ENCODE assay signal across 8 mouse cellular contexts in genomic region chr2:6267537-6267936, GRCm38 (mm10). TPM values are rescaled to one million over a fixed set of nuclear protein-coding genes. Genes with fewer than 3 reads are reported as not detected.
DNase-seq lines count a peak whose midpoint lies in the region; ATAC-seq and TF ChIP-seq lines count a peak whose summit lies in the region.

No protein-coding gene starts in this region.

- H3K9me3 ChIP-seq in kidney, embryonic 15.5 days (replicated peaks) = no peaks in the 10 kb centered on the region
- no peaks in the 10 kb centered on the region for H3K9me3 ChIP-seq in intestine, postnatal 0 days (ENCODE audit: control insufficient read depth)
- H3K9me3 ChIP-seq in liver, postnatal 0 days (ENCODE audit: low read length) = no peaks in the 10 kb centered on the region

- H3K4me1 ChIP-seq in kidney, embryonic 15.5 days = peaks cover 10% of the 10 kb centered on the region
- no peaks in the 10 kb centered on the region for H3K4me1 ChIP-seq in intestine, postnatal 0 days (replicated peaks; ENCODE audit: control insufficient read depth, insufficient read depth, low read length)
- peaks cover 29% of the 10 kb centered on the region for H3K4me1 ChIP-seq in liver, postnatal 0 days (ENCODE audit: insufficient read depth)

- peak; percentile 18 for DNase-seq in kidney, adult 18-20 months
- DNase-seq in brain, embryonic 14.5 days (ENCODE audit: low read depth) = peak; percentile 78
- peak; percentile 96 for DNase-seq in heart, adult 11 months
- peak; percentile 78 for DNase-seq in liver, postnatal 0 days
- peak; percentile 7 to 65 for DNase-seq in natural killer cell, adult 2 months (ENCODE audit: low spot score in 2 of 2)

- WGBS in kidney, embryonic 15.5 days = 33% methylated on average over 9 of the region's 9 CpGs
- 36% methylated on average over 9 of the region's 9 CpGs for WGBS in intestine, postnatal 0 days
- 17% methylated on average over 9 of the region's 9 CpGs for WGBS in liver, postnatal 0 days (ENCODE audit: insufficient replicate concordance)

- H3K9ac ChIP-seq in kidney, embryonic 15.5 days = no peak overlapping the region
- H3K9ac ChIP-seq in intestine, postnatal 0 days (ENCODE audit: low read depth, low read length) = no peak overlapping the region
- peak overlapping the region; percentile 53; the same call in 1 of the 2 replicates for H3K9ac ChIP-seq in liver, postnatal 0 days (replicated peaks)

- no peak overlapping the region for H3K4me3 ChIP-seq in kidney, embryonic 15.5 days (replicated peaks)
- H3K4me3 ChIP-seq in intestine, postnatal 0 days (ENCODE audit: low read depth, low read length) = no peak overlapping the region
- no peak overlapping the region for H3K4me3 ChIP-seq in liver, postnatal 0 days (ENCODE audit: low read depth, low read length)

- ATAC-seq in kidney, embryonic 15.5 days (replicated peaks; ENCODE audit: low FRiP score) = no peak
- peak; percentile 65; the same call in 1 of the 2 replicates for ATAC-seq in intestine, postnatal 0 days
- ATAC-seq in liver, postnatal 0 days = peak; percentile 22
- ATAC-seq in inflammation-experienced regulatory T-cells, adult 6 months = no peak

- H3K4me2 ChIP-seq in kidney, embryonic 15.5 days = no peak overlapping the region
- H3K4me2 ChIP-seq in intestine, postnatal 0 days (replicated peaks; ENCODE audit: low read depth) = no peak overlapping the region
- H3K4me2 ChIP-seq in liver, postnatal 0 days (ENCODE audit: low read depth, low read length) = peak overlapping the region; percentile 52

- TF ChIP-seq CTCF in brain, embryonic 14.5 days (IDR thresholded peaks at IDR 0.05; ENCODE audit: borderline replicate concordance, extremely low read depth, insufficient read depth, insufficient read length) = no peak
- no peak for TF ChIP-seq CTCF in intestine, postnatal 0 days (IDR thresholded peaks at IDR 0.05; ENCODE audit: low read depth)
- TF ChIP-seq CTCF in liver, postnatal 0 days (IDR thresholded peaks at IDR 0.05; ENCODE audit: low read depth) = no peak

- peak; percentile 56; the same call in 1 of the 2 replicates for TF ChIP-seq EP300 in liver, postnatal 0 days (IDR thresholded peaks at IDR 0.05; ENCODE audit: low read depth)

- TF ChIP-seq POLR2A in brain, embryonic 14.5 days (IDR thresholded peaks at IDR 0.05; ENCODE audit: borderline replicate concordance, extremely low read depth, insufficient read depth, insufficient read length, poor library complexity, severe bottlenecking) = no peak

- no peaks in the 10 kb centered on the region for H3K27me3 ChIP-seq in kidney, embryonic 15.5 days
- no peaks in the 10 kb centered on the region for H3K27me3 ChIP-seq in intestine, postnatal 0 days (replicated peaks; ENCODE audit: control insufficient read depth, insufficient read depth, low read length)
- no peaks in the 10 kb centered on the region for H3K27me3 ChIP-seq in liver, postnatal 0 days (ENCODE audit: insufficient read depth, low read length)

- no peaks in the 10 kb centered on the region for H3K36me3 ChIP-seq in kidney, embryonic 15.5 days
- no peaks in the 10 kb centered on the region for H3K36me3 ChIP-seq in intestine, postnatal 0 days (ENCODE audit: control insufficient read depth, insufficient read depth)
- no peaks in the 10 kb centered on the region for H3K36me3 ChIP-seq in liver, postnatal 0 days (replicated peaks; ENCODE audit: insufficient read depth, low read length)

- H3K27ac ChIP-seq in kidney, embryonic 15.5 days = no peak overlapping the region
- H3K27ac ChIP-seq in intestine, postnatal 0 days (ENCODE audit: low read depth, low read length) = no peak overlapping the region
- H3K27ac ChIP-seq in liver, postnatal 0 days (ENCODE audit: low read depth) = peak overlapping the region; percentile 45; the same call in 1 of the 2 replicates

RNA-seq across cellular contexts. Expression of gene Echdc3, which starts 54.7 kb away (rescaled TPM):
- 8.7 and 9.5 TPM in 2 replicates for polyA plus RNA-seq in kidney, embryonic 15.5 days (2015; fragmentation: Nextera tagmentation; extraction: Ambion mirVana)
- polyA plus RNA-seq in brain, embryonic 14.5 days (2012; rRNA removed) = 1.0 and 1.2 TPM in 2 replicates
- 3.1 and 3.8 TPM in 2 replicates for polyA plus RNA-seq in intestine, postnatal 0 days (2015; fragmentation: Nextera tagmentation; extraction: Ambion mirVana)
- 30.3 and 33.0 TPM in 2 replicates for polyA plus RNA-seq in liver, postnatal 0 days (2015; fragmentation: Nextera tagmentation; extraction: Ambion mirVana)
- not detected for polyA plus RNA-seq in inflammation-experienced regulatory T-cells, adult 6 months (2017; shearing (Covaris generic))

RNA-seq across cellular contexts. Expression of gene Usp6nl, which starts 54.9 kb away (rescaled TPM):
- polyA plus RNA-seq in kidney, embryonic 15.5 days (2015; fragmentation: Nextera tagmentation; extraction: Ambion mirVana) = 9.4 TPM in 2 replicates
- polyA plus RNA-seq in brain, embryonic 14.5 days (2012; rRNA removed) = 12.4 and 17.9 TPM in 2 replicates
- polyA plus RNA-seq in intestine, postnatal 0 days (2015; fragmentation: Nextera tagmentation; extraction: Ambion mirVana) = 6.8 and 7.7 TPM in 2 replicates
- polyA plus RNA-seq in liver, postnatal 0 days (2015; fragmentation: Nextera tagmentation; extraction: Ambion mirVana) = 4.6 and 5.1 TPM in 2 replicates
- 10 to 100 TPM in 1 of 3 experiments, 1 to 10 TPM in 2; 4.1 to 11.9 (median 7.2) TPM for polyA plus RNA-seq in inflammation-experienced regulatory T-cells, adult 6 months (2017; shearing (Covaris generic))

Comparison
In these comparisons a context has a peak if more than half of its experiments do, and no peak if none do; other contexts are left out.
1. DNase-seq: peak in every context shown above with its lines; median percentile 96 in heart, adult 11 months; 78 in brain, embryonic 14.5 days; 78 in liver, postnatal 0 days; 36 in natural killer cell, adult 2 months; 18 in kidney, adult 18-20 months.
2. ATAC-seq: peak in intestine, postnatal 0 days (single experiment) and liver, postnatal 0 days (single experiment); none in kidney, embryonic 15.5 days (single experiment) and inflammation-experienced regulatory T-cells, adult 6 months (single experiment).